Mouse (Mus musculus): ENCODE data around the gene Kiss1r.
A peak's percentile ranks its signal among the peaks of the same experiment; 100 is the strongest.
"Not testable (repeated sequence)": the region's sequence is repeated elsewhere in the genome, so short reads cannot be mapped to it uniquely, and the experiment has no call there.

The Kiss1r gene

DNA sequence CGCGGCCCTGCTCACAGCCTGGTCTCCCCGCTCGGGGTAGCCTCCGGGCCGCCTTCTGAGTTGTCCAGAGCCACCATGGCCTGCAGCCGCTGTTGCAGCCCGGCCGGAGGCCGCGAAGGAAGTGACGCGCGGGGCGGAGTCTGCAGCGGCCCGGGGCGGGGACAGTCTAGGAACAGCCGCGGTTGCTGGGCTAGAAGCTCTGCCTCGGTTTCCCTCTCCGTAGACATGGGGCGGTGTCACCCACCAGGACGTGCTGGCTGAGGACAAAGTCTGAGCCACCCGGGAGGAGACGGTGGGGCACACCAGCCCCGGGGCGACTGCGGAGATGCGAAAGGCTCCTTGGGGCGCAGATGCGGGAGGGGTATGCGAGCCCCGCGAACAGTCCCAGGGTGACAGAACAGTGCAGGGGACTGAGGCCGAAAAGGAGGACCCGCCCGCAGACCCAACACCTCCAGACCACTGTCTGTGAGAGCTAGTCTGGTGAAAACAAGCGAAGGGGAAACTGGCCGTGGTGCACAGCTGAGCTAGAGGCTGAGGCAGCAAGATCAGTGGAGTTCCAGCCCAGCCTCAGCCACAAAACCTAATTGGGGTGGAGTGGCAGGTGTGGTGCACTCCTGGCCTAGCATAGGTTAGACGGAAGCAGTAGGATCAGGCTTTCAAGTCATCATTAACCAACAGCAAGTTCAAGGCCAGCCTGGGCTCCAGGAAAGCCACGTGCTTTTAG is at the start of gene Kiss1r:
TSS of gene Kiss1r (plus strand) at position 164 of the 724 bp plus-strand sequence.
- DNase-seq (ENCODE audit: low spot score) = peak; percentile 84

DNA sequence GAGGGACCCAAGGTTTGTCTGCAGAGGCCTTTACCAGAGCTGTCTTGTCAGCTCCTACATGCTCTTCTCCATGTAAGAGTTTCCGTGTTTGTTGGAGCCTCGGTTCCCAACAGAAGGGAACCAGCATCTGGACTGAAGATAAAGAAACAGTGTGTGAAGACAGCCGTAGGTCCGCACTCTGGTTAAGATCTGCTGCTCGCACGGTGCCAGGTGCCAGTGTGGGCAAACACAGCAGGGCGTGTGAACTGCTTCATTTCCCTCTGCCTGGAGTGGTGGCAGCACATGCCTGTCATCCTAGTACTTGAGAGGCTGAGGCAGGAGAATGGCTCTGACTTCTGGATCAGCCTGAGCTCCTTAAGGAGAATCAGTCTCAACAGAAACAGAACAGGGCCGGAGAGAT is 44.9 kb upstream of the Kiss1r start:
- DNase-seq (ENCODE audit: low spot score) = no peak

DNA sequence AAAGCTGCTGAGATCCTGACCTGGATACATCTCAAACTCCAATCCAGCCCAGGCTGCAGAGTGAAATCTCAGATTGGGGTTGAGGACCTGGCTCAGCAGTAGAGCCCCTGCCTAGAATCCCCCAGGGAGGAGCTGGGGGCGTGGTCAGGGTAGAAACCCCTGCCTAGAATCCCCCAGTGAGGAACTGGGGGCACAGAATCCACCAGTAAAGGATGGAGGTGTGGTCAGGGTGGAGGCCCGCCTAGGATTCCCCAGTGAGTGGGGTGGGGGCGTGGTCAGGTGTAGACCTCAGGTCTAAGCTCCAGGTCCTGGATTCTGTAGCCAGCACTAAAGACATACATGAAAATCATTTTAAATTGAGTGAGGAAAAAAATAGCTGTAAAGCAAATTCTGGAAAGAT is 43.9 kb upstream of the Kiss1r start:
- no peak for DNase-seq (ENCODE audit: low spot score)

DNA sequence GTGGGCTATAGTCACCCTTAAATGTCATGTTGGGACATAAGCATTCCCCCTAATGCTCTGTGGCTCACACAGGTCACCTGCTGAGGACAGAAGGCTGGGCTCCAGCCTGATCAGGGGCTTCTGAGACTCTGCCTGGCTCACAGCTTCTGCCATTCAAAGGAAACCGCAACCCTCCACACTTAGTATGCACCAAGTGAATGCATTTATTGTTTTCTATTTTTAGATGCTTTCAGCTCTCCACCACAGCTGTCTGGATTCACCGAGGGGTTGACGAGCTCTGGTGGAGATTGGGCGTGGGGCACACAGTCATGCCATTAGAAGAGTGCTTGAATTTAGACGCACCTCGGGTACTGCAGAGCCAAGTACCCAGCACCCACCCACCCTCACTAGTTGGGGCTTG is 43.5 kb upstream of the Kiss1r start:
- no peak for DNase-seq (ENCODE audit: low spot score)

DNA sequence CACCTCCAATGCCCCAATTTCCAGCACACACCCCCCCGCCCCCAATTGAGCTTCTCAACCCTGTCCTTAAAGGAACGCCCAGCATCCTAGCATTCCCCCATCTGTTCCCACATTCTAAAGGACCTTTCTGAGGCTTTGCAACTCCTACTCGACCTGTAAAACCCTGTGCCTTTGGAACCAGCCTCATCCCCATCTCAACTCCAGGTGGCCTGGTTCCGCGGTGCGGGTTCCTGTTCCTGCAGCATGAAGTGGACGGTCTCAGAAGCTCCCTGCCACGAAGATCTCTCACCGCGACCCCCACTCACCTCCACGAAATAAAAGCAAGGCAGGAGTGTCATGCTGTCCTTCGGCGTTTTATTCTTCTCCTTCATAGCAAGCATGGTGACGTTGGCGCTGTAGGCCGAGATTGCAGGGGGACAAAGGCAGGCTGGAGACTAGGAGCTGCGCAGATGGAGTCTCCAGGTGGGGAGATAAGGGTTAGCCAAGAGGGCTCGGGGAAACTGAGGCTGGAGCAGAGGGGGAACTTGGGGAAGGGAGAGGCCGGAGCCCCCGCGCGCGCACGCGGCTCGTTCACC is 43.0 kb upstream of the Kiss1r start:
- DNase-seq (ENCODE audit: low spot score) = no peak

DNA sequence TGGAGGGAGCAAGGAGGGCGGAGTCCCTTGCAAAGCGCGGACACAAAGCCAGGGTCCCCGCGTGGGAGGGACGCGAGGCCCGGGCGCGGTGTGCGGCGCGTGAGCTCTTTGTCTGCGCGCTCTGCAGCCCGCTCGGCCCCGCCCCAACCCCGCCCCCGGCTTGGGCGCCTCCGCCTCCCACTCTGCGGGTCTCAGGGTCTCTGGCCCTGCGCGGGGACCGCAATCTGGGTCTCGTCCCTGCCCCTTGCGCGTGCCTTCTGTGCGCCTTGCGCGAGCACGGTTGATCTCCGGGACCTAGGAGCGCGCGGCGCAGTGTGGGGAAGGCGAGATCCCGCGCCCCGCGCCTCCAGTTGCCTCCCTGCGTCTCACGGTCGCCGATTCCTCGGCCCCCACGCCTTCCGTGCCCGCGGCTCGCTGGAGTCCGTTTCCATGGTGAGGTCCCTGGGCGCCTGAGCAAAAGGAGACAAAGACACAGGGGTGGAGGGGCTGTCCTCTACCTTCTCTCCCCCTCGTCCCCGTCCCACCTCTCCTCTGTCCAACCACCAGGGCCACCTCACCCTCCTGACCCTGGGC is 42.4 kb upstream of the Kiss1r start, which contains the start of the genes Prtn3 and Plppr3:
TSS of gene Prtn3 (plus strand) at position 187 of the 573 bp plus-strand sequence.
TSS of gene Plppr3 (minus strand) at position 345 of the 573 bp plus-strand sequence.
- DNase-seq (ENCODE audit: low spot score) = no peak

DNA sequence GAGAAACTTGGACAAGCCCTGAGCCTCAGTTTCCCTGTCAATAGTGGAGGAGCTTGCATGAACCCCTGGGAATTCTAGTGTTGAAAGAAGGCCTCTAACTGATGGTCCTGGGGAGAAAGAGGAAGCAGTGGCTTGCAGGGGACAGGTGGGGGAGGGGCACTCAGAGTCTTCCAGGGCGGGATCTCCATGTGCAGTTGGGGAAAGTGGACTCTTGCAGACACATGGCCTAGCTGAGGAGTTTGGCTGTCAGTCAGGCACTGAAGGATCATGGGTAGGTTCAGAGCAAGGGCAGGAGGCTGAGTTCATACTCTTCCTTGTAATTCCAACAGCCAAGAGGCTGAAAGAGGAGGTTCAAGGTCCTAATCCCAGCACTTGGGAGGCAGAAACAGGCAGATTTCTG is 39.6 kb upstream of the Kiss1r start:
- no peak for DNase-seq (ENCODE audit: low spot score)

DNA sequence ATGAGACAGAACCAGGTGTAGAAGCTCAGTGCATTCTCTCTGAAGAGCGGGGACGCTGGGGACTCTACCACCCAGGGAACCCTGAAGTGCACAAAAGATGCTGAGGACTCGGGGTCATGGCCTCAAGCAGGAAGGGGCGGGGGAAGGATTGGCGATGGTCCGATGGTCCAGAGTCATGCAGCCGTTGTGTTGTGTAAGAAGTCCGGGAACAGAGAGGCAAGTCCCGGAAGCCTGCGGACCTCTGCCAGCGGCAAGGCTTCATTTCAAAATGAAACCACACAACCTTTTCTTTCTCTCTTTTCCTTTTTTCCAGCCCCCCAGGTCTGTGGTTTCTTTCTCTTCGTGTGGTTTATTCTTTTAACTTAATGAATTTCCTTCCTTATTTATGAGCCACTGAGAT is 39.0 kb upstream of the Kiss1r start:
- DNase-seq (ENCODE audit: low spot score) = no peak

DNA sequence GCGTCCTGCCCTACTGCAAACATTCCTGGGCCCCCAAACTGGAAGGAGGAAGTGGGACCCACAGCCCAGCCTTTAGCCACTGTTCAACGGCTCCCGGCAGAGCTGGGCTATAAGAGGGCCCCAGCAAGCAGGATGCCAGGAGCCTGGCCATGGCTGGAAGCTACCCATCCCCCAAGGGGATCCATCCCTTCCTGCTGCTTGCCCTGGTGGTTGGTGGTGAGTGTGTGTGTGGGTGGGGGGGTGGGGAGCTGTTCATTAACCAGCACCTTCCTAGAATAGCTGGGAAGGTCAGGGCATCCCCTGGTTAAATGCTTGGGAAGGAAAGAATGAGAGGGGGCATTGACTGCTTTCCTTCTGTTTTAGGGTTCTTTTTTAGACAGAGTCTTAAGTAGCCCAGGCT is 37.2 kb upstream of the Kiss1r start:
- DNase-seq (ENCODE audit: low spot score) = no peak

DNA sequence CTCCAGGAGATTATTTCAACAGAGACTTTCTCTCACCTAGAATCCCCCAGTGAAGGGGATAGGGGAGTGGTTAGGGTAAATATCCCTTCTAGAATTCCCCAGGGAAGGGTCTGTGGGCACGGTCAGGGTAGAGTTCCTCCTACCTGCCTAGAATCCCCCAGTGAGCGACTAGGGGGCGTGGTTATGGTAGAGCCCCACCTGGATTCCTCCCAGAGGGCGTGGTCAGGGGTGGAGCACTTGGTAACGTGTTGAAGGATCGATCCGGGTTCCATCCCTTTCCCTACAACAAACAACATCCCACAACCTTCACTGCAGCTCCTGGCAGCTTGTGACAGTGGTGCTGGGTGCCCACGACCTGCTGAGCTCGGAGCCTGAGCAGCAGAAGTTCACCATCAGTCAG is 36.0 kb upstream of the Kiss1r start:
- DNase-seq (ENCODE audit: low spot score) = no peak

DNA sequence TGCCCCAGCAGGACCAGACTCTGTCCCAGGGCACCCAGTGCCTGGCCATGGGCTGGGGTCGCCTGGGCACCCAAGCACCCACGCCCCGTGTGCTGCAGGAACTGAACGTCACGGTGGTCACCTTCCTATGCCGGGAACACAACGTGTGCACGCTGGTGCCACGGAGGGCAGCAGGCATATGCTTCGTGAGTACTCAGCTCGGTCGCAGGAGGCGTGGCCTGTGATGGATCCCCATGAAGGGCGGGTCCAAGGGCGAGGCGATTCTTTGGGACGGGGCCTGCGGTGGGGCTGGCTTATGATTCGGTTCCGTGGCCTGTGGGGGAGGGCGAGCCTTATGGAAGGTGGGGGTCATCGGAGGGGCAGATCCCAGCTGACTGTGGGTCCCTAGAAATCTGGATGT is 34.8 kb upstream of the Kiss1r start:
- no peak for DNase-seq (ENCODE audit: low spot score)

DNA sequence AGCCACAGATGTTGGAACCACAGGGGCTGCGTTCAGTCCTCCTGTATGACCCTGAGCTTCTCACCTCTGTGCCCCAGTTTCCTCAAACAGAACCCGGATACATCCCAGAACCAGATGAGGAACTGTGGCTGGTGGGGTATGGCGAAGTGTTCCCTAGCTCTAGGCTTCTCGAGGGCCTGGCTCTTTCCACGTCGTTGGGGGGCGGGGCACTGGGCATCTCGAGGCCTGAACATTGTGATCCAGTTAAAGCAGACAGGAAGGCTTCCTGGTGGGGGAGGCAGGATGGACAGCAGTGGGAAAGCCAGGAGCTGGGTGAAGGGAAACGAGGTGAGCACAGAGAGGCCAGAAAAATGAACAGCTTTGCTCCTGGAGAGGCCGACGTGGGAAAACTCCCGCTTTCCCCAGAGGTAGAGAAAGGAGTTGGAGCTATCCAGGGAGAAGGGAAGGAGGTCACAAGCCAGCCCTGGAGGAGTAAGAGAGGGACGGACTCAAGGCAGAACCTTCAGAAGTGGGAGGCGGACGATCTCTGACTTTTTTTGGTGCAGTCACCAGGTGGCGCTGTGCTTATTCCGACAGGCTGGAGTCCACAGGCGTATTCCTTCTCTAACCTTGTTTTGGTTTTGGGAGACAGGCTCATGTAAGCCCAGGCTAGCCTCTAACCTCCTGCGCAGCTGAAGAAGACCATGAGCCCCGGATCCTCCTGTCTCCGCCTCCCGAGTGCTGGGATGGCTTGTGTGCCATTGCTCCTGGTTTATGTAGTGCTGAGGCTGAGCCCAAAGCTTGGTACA is 33.3 kb upstream of the Kiss1r start:
- DNase-seq (ENCODE audit: low spot score) = peak; percentile 75

DNA sequence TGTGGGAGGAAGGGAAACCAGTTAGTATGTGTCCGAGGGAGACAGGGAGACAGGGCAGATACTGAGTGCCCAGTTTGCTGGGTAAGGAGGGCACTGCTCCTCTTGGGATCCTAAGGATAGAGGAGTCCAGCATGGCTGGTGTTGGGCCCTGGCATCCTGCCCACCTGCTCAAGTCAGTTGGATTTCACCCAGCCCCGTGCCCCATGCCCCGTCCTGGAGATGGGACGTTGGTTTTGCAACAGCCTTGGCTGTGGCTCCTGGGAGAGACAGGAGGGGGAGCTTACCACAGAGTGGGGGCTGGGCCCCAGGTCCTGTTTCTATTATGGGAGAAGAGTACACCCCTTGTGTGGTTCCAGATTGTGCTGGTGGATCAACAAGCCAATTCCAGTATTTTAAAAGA is 32.3 kb upstream of the Kiss1r start:
- peak; percentile 50 for DNase-seq (ENCODE audit: low spot score)

DNA sequence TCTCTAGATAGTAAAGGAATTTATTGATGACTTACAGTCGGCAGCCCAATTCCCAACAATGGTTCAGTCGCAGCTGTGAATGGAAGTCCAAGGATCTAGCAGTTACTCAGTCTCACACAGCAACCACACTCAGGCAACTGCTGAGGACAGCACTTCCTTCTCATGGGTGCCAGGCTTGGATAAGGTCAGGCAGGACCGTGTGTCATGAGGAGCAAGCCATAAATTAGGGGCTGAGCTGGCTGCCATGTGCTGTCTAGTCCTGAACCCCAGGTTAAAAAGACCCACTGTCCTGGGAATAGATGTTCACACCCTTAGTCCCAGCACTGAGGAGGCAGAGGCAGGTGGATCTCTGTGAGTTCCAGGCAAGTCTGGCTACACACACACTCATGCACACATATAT is 31.8 kb upstream of the Kiss1r start:
- not testable (repeated sequence) for DNase-seq (ENCODE audit: low spot score)

DNA sequence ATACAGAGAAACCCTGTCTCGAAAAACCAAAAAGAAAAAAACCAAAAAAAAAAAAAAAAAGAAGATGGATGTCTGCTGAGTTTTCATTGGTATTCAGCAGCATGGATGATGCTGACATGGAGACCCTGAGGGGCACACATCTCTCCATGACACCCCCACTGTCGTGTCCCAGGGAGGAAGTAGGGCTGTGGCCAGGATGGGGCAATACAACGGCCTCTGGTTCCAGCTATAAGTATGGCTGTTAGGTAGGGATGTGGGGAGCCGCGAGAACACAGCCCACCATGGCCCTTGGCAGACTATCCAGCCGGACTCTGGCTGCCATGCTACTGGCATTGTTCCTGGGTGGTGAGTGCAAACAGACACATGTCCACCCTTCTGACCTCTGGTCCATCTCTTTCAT is 30.7 kb upstream of the Kiss1r start, which contains the start of gene Elane:
TSS of gene Elane (plus strand) at position 194 of the 400 bp plus-strand sequence.
- no peak for DNase-seq (ENCODE audit: low spot score)

DNA sequence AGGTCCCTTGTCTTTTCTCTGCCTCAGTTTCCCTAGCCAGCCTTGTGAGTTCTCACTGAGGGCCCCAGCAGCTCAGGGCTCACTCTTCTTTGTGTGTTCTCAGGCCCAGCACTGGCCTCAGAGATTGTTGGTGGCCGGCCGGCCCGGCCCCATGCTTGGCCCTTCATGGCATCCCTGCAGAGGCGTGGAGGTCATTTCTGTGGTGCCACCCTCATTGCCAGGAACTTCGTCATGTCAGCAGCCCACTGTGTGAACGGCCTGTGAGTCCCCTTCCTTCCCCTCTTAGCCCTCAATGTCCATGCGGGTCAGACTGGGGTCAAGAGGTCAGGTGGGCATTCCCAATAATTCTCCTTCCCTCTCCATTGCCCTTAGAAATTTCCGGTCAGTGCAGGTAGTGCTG is 30.2 kb upstream of the Kiss1r start:
- DNase-seq (ENCODE audit: low spot score) = no peak

DNA sequence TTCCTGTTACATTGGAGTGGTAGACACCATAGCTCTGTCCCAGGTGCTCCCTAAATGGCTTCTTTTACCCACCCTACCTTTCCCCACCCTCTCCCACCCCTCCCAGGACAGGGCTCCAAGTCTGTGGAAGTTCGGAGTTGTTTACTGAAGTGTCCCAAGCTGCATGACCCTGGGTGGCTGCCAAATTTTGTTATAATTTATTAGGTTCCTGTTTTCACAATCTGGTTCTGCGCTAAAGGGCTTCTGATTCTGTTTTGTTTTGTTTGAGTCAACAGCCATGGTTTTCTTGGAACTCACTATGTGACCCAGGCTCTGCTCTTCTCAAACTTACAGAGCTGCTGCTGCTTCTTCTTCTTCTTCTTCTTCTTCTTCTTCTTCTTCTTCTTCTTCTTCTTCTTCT is 27.4 kb upstream of the Kiss1r start:
- no peak for DNase-seq (ENCODE audit: low spot score)

DNA sequence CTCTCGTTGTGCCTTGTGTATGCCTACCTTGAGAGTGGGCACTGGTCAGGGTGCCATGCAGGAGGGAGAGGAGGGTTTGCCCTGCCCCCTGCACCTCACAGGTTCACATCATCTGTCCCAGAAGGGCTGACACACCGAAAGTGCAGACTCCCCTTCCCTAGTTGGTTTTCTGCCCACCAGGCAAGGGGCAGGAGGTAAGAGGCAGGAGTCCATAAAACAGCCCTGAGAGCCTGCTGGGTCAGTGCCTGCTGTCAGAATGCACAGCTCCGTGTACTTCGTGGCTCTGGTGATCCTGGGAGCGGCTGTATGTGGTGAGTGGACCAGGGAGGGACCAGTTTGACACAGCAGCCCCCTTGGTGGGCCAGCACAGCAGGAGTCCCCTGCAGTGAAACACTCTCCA is 26.1 kb upstream of the Kiss1r start, which contains the start of gene Cfd:
TSS of gene Cfd (plus strand) at position 184 of the 400 bp plus-strand sequence.
- no peak for DNase-seq (ENCODE audit: low spot score)

DNA sequence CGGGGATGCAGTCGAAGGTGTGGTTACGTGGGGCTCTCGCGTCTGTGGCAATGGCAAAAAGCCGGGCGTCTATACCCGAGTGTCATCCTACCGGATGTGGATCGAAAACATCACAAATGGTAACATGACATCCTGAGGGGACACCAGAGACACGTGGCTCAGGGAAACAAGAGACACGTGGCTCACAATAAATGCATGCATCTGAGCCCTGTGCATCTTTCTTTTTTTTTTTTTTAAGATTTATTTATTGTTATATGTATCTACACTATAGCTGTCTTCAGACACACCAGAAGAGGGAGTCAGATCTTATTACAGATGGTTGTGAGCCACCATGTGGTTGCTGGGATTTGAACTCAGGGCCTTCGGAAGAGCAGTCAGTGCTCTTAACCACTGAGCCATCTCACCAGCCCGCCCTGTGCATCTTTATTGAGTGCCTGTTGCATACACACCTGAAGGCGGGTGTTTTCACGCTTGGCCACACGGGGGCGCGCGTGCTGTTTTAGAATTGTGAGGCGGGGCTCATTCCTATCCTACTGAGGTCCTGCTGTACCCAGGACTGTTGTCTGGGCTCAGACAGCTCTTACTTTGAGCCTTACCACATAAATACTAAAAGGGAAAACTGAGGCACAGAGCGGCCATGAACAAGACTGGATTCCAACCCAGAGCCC is 24.2 kb upstream of the Kiss1r start:
- DNase-seq (ENCODE audit: low spot score) = peak; percentile 75

DNA sequence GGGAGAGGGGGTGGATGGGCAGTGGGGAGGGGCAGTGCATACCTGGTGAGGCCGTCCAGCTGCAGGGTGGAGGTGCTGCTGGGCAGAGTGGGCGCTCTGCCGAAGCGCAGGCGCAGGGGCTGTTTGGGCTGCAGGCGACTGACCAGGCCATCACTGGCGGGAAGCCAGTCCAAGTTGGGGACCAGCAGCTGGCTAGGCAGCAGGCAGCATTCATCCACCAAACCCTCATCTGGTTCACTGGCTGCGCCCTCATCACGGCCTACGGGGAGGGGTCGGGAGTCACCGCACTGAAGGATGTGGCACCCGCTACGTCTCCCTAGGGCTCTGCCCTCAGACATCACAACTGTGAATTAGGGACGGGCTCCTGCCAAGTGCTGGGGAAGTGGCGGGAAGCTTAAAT is 20.5 kb upstream of the Kiss1r start:
- no peak for DNase-seq (ENCODE audit: low spot score)

DNA sequence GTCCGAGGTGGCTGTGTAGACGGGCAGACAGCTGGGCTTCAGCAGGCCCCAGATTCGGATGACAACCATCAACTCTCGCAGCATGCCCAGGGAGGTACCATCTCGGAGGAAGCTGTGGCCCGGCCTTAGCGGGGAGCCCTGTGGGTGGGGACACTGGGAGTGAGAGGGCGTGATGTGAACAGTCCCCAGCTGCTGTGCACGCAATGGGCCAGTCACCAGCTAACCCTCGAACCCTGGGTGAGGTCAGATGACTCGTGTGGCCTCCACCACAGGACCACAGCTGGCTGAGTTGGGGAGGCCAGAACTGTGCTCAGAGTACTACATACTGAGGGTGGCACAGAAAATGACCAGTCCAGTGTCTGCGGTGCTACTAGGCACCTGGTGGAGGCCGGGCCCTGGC is 20.0 kb upstream of the Kiss1r start:
- DNase-seq (ENCODE audit: low spot score) = no peak
